Comparison of ENCODE assay signal across 8 mouse cellular contexts in the genomic region with DNA sequence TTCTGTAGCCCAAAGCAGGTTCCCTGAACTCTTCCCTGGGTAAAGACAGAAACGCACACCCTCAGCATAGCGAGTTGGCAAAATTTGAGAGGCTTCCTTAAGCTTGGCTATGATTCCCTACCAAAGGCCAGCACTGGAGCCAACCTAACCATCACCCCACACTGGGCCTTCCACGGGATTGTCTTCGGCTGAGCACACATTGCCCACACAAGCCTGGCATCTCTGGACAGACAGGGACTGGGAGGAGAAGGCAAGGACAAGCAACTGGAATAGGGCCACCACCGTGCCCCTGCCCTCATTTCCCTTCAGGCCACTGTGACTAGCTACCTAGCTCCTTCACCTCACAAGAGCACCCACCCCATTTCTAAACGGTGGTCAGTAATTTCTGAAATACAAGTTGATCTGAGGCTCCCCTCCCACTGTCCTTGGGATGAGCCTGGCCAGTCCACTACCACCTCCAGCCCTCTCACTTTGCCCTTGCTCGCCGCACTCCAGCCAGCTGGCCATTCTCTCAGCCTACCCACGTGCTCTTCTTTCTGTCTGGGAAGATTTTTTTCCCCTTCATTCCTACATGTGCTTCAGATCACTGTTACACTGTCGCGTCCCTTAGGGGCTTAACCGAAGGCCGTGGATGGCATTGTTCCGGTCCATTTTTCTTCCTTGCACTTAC. TPM values are rescaled to one million over a fixed set of nuclear protein-coding genes. Genes with fewer than 3 reads are reported as not detected.
A peak's percentile ranks its signal among the peaks of the same experiment; 100 is the strongest.
DNase-seq lines count a peak whose midpoint lies in the region; ATAC-seq lines count a peak whose summit lies in the region.

TSS of gene Homer2 (minus strand) at position 57 of the 670 bp plus-strand sequence.

- WGBS in forebrain, embryonic 16.5 days, result 74% methylated on average over 14 of the region's 14 CpGs
- WGBS in hindbrain, embryonic 11.5 days, result 75% methylated on average over 14 of the region's 14 CpGs
- 75% methylated on average over 14 of the region's 14 CpGs for WGBS in liver, embryonic 12.5 days (ENCODE audit: insufficient replicate concordance)

- H3K9me3 ChIP-seq in forebrain, embryonic 16.5 days (ENCODE audit: control insufficient read depth, low read length), result no peaks in the 10 kb centered on the region
- H3K9me3 ChIP-seq in hindbrain, embryonic 11.5 days (ENCODE audit: control insufficient read depth, low read length), result no peaks in the 10 kb centered on the region
- H3K9me3 ChIP-seq in liver, embryonic 12.5 days (replicated peaks), result no peaks in the 10 kb centered on the region; the same call in 1 of the 2 replicates

- DNase-seq in urinary bladder, adult 2 months (ENCODE audit: low spot score), result no peak
- no peak for DNase-seq in urinary bladder, postnatal 14 days (ENCODE audit: low spot score)
- no peak for DNase-seq in hindbrain, embryonic 11.5 days (ENCODE audit: low spot score)
- no peak for DNase-seq in embryo, embryonic 9.5 days (ENCODE audit: extremely low spot score)
- no peak for DNase-seq in adrenal gland, adult 8-10 months
- DNase-seq in thymus, postnatal 10 days (ENCODE audit: low spot score in 2 of 2), result no peak

- H3K4me1 ChIP-seq in forebrain, embryonic 16.5 days (replicated peaks; ENCODE audit: control insufficient read depth, insufficient read depth, low read length), result peaks cover 14% of the 10 kb centered on the region
- peaks cover 4% of the 10 kb centered on the region; the same call in 1 of the 2 replicates for H3K4me1 ChIP-seq in hindbrain, embryonic 11.5 days (replicated peaks; ENCODE audit: control insufficient read depth, insufficient read depth, low read length)
- peaks cover 23% of the 10 kb centered on the region for H3K4me1 ChIP-seq in liver, embryonic 12.5 days

- H3K27me3 ChIP-seq in forebrain, embryonic 16.5 days (replicated peaks; ENCODE audit: control insufficient read depth, insufficient read depth, low read length), result no peaks in the 10 kb centered on the region
- peaks cover 10% of the 10 kb centered on the region for H3K27me3 ChIP-seq in hindbrain, embryonic 11.5 days (ENCODE audit: control insufficient read depth, insufficient read depth, low read length)
- peaks cover 82% of the 10 kb centered on the region for H3K27me3 ChIP-seq in liver, embryonic 12.5 days (replicated peaks)

- 0 out of 2 replicates have a peak, but pooled peaks have one; percentile 5 for ATAC-seq in forebrain, embryonic 16.5 days
- no peak; the same call in 1 of the 2 replicates for ATAC-seq in hindbrain, embryonic 11.5 days (ENCODE audit: low FRiP score)
- ATAC-seq in liver, embryonic 12.5 days, result no peak

- peak within 1 kb of the TSS; percentile 50; the same call in 1 of the 2 replicates for H3K27ac ChIP-seq in forebrain, embryonic 16.5 days (ENCODE audit: low read length)
- 0 out of 2 replicates have a peak within 1 kb of the TSS, but pooled peaks have one; percentile 24 for H3K27ac ChIP-seq in hindbrain, embryonic 11.5 days (ENCODE audit: low read depth, low read length)
- peak within 1 kb of the TSS; percentile 7; the same call in 1 of the 2 replicates for H3K27ac ChIP-seq in liver, embryonic 12.5 days

- no peaks in the 10 kb centered on the region for H3K36me3 ChIP-seq in forebrain, embryonic 16.5 days (ENCODE audit: control insufficient read depth, insufficient read depth)
- no peaks in the 10 kb centered on the region for H3K36me3 ChIP-seq in hindbrain, embryonic 11.5 days (ENCODE audit: control insufficient read depth, insufficient read depth, low read length)
- H3K36me3 ChIP-seq in liver, embryonic 12.5 days, result no peaks in the 10 kb centered on the region

- H3K4me3 ChIP-seq in forebrain, embryonic 16.5 days (replicated peaks; ENCODE audit: low read length), result peak within 1 kb of the TSS; percentile 69
- peak within 1 kb of the TSS; percentile 63 for H3K4me3 ChIP-seq in hindbrain, embryonic 11.5 days (ENCODE audit: low read depth, low read length)
- peak within 1 kb of the TSS; percentile 71 for H3K4me3 ChIP-seq in liver, embryonic 12.5 days

- H3K9ac ChIP-seq in forebrain, embryonic 16.5 days (replicated peaks; ENCODE audit: low read depth, low read length), result peak within 1 kb of the TSS; percentile 80
- H3K9ac ChIP-seq in hindbrain, embryonic 11.5 days (ENCODE audit: low read depth, low read length), result peak within 1 kb of the TSS; percentile 75
- peak within 1 kb of the TSS; percentile 73 for H3K9ac ChIP-seq in liver, embryonic 12.5 days

- peak within 1 kb of the TSS; percentile 88 for H3K4me2 ChIP-seq in forebrain, embryonic 16.5 days (ENCODE audit: low read length)
- peak within 1 kb of the TSS; percentile 92 for H3K4me2 ChIP-seq in hindbrain, embryonic 11.5 days (replicated peaks; ENCODE audit: low read depth, low read length)
- H3K4me2 ChIP-seq in liver, embryonic 12.5 days, result peak within 1 kb of the TSS; percentile 96

RNA-seq across cellular contexts. Expression of gene Homer2, which starts in this region (rescaled TPM):
- 25.4 and 29.3 TPM in 2 replicates for polyA plus RNA-seq in urinary bladder, adult 2 months (2012; rRNA removed)
- polyA plus RNA-seq in forebrain, embryonic 16.5 days (2015; fragmentation: Nextera tagmentation; extraction: Ambion mirVana), result 16.8 and 19.1 TPM in 2 replicates
- 22.2 and 24.4 TPM in 2 replicates for polyA plus RNA-seq in hindbrain, embryonic 11.5 days (2014; fragmentation: Nextera tagmentation; extraction: Ambion mirVana)
- polyA plus RNA-seq in liver, embryonic 12.5 days (2016; fragmentation: Nextera tagmentation; extraction: Ambion mirVana), result 8.8 and 10.0 TPM in 2 replicates
- total RNA-seq in adrenal gland, adult 8-10 months (2022), result 10 to 100 TPM in 2 of 4 experiments, 1 to 10 TPM in 2; 2.0 to 15.1 (median 7.6) TPM
